Mouse (Mus musculus) embryonic facial prominence, embryonic 11.5 days (tissue): ENCODE results near the gene Gm20425. TPM values are rescaled to one million over a fixed set of nuclear protein-coding genes. Genes with fewer than 3 reads are reported as not detected.

Experiments used
- ATAC-seq: fragments of 200-750 bp; cut with Nextera tagmentation; replicated peaks from 2 replicates; pipeline ENCODE4 v1.8.0; 2017; ENCODE audit warnings: low read depth; ENCODE audit not compliant: insufficient number of reproducible peaks, low FRiP score, low TSS enrichment
- DNase-seq: peaks from one replicate; pipeline ENCODE4 v3.0.0-alpha.2; 2015; ENCODE audit warnings: low spot score
- H3K27ac ChIP-seq: fragments of 300-500 bp; sonication (generic); replicated peaks from 2 replicates; pipeline ENCODE4 v1.5.1; 2014; ENCODE audit warnings: mild to moderate bottlenecking, low read depth, low read length, control low read depth
- H3K27me3 ChIP-seq: fragments of 300-500 bp; sonication (generic); 2 replicates; pipeline ENCODE4 v1.6.1; 2014; ENCODE audit warnings: mild to moderate bottlenecking, low read length, moderate library complexity, mixed read lengths; ENCODE audit not compliant: control insufficient read depth, insufficient read depth
- H3K36me3 ChIP-seq: fragments of 300-500 bp; sonication (generic); replicated peaks from 2 replicates; pipeline ENCODE4 v1.6.1; 2014; ENCODE audit warnings: low read depth, mild to moderate bottlenecking, low read length, moderate library complexity, mixed read lengths; ENCODE audit not compliant: control insufficient read depth, insufficient read depth
- H3K4me1 ChIP-seq: fragments of 300-500 bp; sonication (generic); 2 replicates; pipeline ENCODE4 v1.6.1; 2014; ENCODE audit warnings: low read length, mixed read lengths; ENCODE audit not compliant: control insufficient read depth, insufficient read depth
- H3K4me2 ChIP-seq: fragments of 300-500 bp; sonication (generic); 2 replicates; pipeline ENCODE4 v1.6.1; 2014; ENCODE audit warnings: low read depth, mild to moderate bottlenecking, control low read depth, low read length, moderate library complexity
- H3K4me3 ChIP-seq: fragments of 300-500 bp; sonication (generic); 2 replicates; pipeline ENCODE4 v1.5.1; 2014; ENCODE audit warnings: low read depth, low read length, control low read depth
- H3K9ac ChIP-seq: fragments of 300-500 bp; sonication (generic); replicated peaks from 2 replicates; pipeline ENCODE4 v1.6.1; 2014; ENCODE audit warnings: mild to moderate bottlenecking, control low read depth, low read length
- H3K9me3 ChIP-seq: fragments of 300-500 bp; sonication (generic); replicated peaks from 2 replicates; pipeline ENCODE4 v1.6.1; 2016; ENCODE audit warnings: mild to moderate bottlenecking, low read length, inconsistent platforms, mixed read lengths; ENCODE audit not compliant: control insufficient read depth
- WGBS: fragments of 180-500 bp; shearing (Covaris S2); extraction: QIAGEN DNeasy Blood & Tissue Kit; methylation state at CpG from one replicate; pipeline ENCODE4 v1.1.7; 2014; 5-methylcytosine and 5-hydroxymethylcytosine counted together
- polyA plus RNA-seq: library from polyadenylated mRNA; unstranded; fragments of >200 nt; fragmentation: Nextera tagmentation; extraction: Ambion mirVana; gene quantifications from 2 replicates; pipeline ENCODE4 v1.2.1, GENCODE M21; 2014

The Gm20425 gene
- polyA plus RNA-seq, 1 experiment from 2014 or later = not detected

DNA sequence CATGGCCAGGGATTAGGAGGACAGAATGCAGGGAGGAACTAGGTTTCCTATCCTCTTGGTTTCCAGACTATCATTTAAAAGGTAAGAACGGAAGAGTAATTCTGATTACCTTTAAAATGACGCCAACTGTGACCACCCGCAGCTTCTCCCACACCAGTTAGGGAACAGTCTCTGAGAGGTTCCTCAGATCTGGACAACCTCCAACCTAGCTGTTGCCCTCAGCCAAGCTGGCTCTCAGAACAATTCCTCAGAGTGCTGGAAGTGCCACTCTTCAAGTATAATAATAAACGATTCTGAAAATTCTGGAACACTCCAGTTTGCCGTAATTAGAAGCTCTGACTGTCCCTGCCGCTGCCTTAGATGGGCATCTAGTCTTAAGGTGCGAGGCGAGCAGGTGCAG, 44.2 kb downstream of the Gm20425 start:
- no peaks in the 10 kb centered on the region for H3K4me1 ChIP-seq
- no peak overlapping the region for H3K4me2 ChIP-seq
- DNase-seq (no peak), ATAC-seq (no peak)
- peaks cover 6% of the 10 kb centered on the region; the same call in 1 of the 2 replicates for H3K36me3 ChIP-seq
- WGBS = 91% methylated on average over 8 of the region's 8 CpGs
- H3K9ac ChIP-seq = no peak overlapping the region
- H3K27ac ChIP-seq = no peak overlapping the region
- H3K4me3 ChIP-seq = no peak overlapping the region
- H3K9me3 ChIP-seq = no peaks in the 10 kb centered on the region
- no peaks in the 10 kb centered on the region for H3K27me3 ChIP-seq

DNA sequence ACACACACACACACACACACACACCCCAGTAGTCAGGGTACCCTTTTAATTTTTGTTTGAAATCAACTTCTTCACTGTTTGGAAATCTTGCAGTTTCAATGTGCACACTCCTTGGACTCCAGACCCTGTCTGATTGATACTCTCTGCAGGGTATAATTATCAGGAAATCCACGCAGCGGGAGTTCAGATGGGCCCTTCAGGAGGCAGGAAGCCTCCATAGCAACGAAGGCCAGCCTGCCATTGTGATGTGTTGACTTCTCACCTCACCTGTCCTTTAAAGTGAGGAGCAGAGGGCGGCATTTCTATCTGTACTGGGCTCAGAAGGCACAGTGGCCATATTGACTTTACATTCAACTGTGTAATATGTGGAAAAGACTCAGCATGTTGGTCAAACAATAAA, 45.3 kb downstream of the Gm20425 start:
- Histone ChIP-seq H3K4me3 (no peak overlapping the region), H3K4me1 (peaks cover 4% of the 10 kb centered on the region; the same call in 1 of the 2 replicates), H3K4me2 (no peak overlapping the region), H3K9ac (no peak overlapping the region), H3K9me3 (no peaks in the 10 kb centered on the region), H3K27ac (no peak overlapping the region), H3K36me3 (0 out of 2 replicates have a peak, but pooled peaks cover 4% of the 10 kb centered on the region), H3K27me3 (no peaks in the 10 kb centered on the region)
- DNase-seq (no peak), ATAC-seq (no peak)
- WGBS = 62% methylated on average over 4 of the region's 4 CpGs

DNA sequence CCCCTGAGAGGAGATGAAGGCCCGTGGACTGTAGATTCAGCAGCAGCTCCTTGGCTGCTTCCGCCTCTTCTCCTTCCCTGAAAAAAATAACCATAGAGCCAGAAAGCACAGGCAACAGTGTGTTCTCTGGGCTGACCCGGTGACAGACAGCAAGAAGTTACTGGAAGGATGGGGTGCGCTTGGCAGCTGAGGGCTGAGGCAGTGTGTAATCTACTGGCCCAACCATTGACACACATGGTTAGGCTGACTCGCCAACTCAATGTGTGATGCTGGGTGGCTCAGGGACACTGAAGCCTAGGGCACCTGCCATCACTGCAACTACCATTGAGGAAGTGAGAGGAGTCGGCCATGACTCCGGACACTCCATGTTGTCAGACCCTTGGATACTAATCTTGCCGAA, 48.2 kb downstream of the Gm20425 start:
- Histone ChIP-seq H3K4me1 (peaks cover 4% of the 10 kb centered on the region; the same call in 1 of the 2 replicates), H3K27ac (no peak overlapping the region), H3K4me2 (no peak overlapping the region), H3K9me3 (no peaks in the 10 kb centered on the region), H3K27me3 (no peaks in the 10 kb centered on the region), H3K4me3 (no peak overlapping the region), H3K36me3 (no peaks in the 10 kb centered on the region), H3K9ac (no peak overlapping the region)
- ATAC-seq = no peak
- 91% methylated on average over 8 of the region's 8 CpGs for WGBS
- no peak for DNase-seq

DNA sequence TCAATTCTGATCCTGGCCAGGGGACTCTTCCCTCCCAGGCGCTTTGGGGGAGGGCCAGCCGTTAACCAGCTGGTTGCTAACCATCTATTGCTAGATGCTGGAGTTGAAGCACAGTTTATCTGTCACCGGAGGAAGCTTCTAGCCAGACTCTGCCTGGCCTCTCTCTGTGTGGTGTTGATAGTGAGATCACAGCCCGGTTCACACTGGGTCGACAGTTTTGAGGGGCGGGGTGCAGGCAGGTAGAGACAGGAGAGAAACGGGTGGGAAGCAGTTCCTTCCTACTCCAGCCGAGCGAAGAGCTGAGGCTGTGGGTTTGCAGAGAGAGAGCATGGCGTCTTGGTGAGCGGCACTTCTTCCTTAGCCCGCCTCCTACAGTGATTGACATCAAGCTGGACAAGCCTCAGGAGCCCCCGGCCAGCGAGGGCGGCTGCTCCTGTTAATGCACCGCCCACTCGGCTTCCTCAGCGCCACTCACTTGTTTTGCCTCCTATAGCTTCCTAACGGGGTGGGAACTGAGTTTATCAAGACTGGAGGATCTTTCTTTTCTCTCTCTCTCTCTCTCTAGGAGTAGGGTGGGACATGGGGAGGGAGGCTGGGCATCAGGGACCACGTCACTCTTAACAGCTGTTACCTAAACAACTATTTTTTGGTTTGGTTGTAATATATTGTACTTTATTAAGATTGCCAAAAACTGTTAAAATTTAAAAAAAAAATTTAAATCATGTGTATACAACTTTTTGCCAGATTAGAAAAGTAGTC, 49.1 kb downstream of the Gm20425 start:
- Histone ChIP-seq H3K9ac (peak overlapping the region; percentile 63), H3K27me3 (no peaks in the 10 kb centered on the region), H3K9me3 (no peaks in the 10 kb centered on the region), H3K27ac (no peak overlapping the region), H3K4me3 (peak overlapping the region; percentile 23), H3K4me2 (peak overlapping the region; percentile 68), H3K36me3 (no peaks in the 10 kb centered on the region), H3K4me1 (peaks cover 4% of the 10 kb centered on the region; the same call in 1 of the 2 replicates)
- DNase-seq (peak; percentile 94), ATAC-seq (peak; percentile 93)
- WGBS = 4% methylated on average over 20 of the region's 20 CpGs

DNA sequence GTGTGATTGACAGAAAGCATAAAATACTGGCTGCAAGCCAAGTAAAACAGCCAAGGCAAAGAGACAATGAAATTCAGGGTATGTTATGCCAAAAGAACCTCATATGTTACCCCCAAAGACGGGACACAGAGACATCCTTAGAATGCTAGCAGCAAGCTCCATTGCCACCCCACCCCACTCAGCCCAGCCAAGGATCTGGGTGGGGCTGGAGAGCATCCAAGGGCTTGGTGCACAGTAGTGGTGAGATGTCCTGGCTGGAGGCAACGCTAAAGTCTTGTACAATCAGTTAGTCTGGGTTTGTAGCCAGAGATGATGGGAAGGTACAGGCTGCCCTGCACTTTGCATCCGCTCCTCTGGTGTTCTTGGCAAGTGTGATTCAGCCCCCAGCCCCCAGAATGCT, 49.8 kb downstream of the Gm20425 start:
- Histone ChIP-seq H3K9ac (peak overlapping the region; percentile 63), H3K4me3 (no peak overlapping the region)
- 72% methylated on average over 3 of the region's 3 CpGs for WGBS

DNA sequence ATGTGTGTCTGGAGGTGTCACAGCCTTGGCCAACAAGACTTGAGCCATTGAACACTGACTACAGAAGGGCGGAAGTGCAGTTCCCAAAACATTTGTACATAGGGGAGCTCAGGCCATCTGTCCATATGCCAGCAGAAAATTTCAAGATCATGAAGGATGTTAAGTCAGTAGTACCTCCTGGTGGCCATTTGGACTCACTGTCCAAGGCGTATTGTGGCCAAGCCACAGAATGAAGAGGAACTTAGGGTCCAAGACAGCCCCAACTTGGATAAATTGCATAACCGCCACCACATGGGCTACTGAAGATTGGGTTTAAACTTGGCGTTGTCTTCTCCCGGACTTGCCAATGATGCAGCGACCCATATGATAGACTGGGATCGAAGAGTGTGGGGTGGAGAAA, 54.4 kb downstream of the Gm20425 start:
- Histone ChIP-seq H3K9ac (no peak overlapping the region), H3K4me3 (no peak overlapping the region), H3K4me2 (no peak overlapping the region), H3K27ac (no peak overlapping the region), H3K4me1 (peaks cover 4% of the 10 kb centered on the region; the same call in 1 of the 2 replicates), H3K9me3 (no peaks in the 10 kb centered on the region), H3K36me3 (no peaks in the 10 kb centered on the region), H3K27me3 (no peaks in the 10 kb centered on the region)
- DNase-seq (no peak), ATAC-seq (no peak)
- WGBS = 93% methylated on average over 7 of the region's 7 CpGs

More for the DNA sequence above, 49.8 kb downstream of the Gm20425 start:
- Histone ChIP-seq H3K27ac (no peak overlapping the region), H3K27me3 (no peaks in the 10 kb centered on the region), H3K36me3 (no peaks in the 10 kb centered on the region), H3K9me3 (no peaks in the 10 kb centered on the region), H3K4me1 (peaks cover 4% of the 10 kb centered on the region; the same call in 1 of the 2 replicates), H3K4me2 (peak overlapping the region; percentile 68)
- ATAC-seq (peak; percentile 10; the same call in 1 of the 2 replicates), DNase-seq (no peak)

DNA sequence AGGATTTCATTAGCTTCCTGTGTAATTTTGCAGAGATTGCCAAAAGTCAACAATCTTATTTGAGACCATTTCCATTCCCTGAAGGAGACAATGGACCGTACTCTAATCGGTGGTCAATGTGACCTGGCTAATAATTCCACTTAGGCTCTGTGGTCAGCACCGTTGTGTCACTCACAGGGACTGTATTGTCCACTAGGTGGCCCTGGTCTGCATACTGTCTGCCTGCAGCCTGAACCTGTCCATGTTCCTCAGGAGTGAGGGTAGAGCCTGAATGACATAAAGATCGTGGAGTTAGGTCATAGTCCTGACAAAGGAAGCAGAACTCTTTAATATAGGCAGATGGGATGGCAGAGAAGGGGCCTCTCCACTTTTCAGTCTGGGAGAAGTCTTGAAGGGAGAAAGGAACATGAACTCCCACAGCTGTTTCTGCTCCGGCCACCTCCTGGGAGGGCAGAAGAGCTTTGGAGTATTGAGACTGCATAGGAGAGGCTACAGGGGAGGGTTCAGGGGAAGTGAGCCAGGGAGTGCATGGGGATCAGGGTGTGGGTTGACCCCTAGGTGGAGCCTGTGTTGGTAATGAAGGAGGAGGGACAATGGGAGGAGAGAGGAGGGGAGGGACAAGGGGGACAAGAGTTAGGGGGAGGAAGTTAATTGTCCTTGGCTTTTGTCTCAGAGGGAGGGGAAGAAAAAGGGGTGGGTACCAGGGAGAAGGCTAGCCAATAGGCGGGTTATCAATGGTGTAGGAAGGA, 55.2 kb downstream of the Gm20425 start:
- no peak overlapping the region for H3K4me3 ChIP-seq
- no peaks in the 10 kb centered on the region for H3K4me1 ChIP-seq
- H3K9me3 ChIP-seq = no peaks in the 10 kb centered on the region
- H3K27me3 ChIP-seq = no peaks in the 10 kb centered on the region
- 64% methylated on average over 6 of the region's 6 CpGs for WGBS
- H3K9ac ChIP-seq = no peak overlapping the region
- ATAC-seq (no peak), DNase-seq (peak; percentile 22)
- H3K27ac ChIP-seq = no peak overlapping the region
- no peaks in the 10 kb centered on the region for H3K36me3 ChIP-seq
- H3K4me2 ChIP-seq = no peak overlapping the region

DNA sequence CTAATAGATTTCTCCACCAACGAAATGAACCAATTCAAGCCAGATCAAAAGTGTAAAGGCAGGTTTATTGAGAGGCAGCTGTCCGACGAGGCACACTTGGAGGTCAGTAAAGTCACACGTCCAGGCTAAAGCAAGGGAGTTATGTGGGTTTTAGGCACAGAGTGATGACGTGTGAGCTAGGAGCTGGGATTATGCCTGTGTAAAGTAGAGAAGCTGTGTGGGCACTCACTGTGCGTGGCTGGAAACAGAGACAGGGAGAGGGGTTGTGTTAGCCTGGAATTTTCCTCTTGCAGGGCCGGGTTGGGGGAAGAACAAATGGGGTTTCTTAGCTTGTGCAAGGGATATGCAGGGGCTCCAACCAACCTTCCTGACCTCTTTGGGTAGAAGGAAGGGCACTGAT, 61.3 kb downstream of the Gm20425 start:
- no peak for ATAC-seq
- H3K36me3 ChIP-seq = no peaks in the 10 kb centered on the region
- H3K9ac ChIP-seq = no peak overlapping the region
- whole genome bisulfite sequencing = 70% methylated on average over 7 of the region's 7 CpGs
- H3K27me3 ChIP-seq = no peaks in the 10 kb centered on the region
- no peak overlapping the region for H3K4me3 ChIP-seq
- H3K4me1 ChIP-seq = no peaks in the 10 kb centered on the region
- H3K9me3 ChIP-seq = no peaks in the 10 kb centered on the region
- no peak for DNase-seq
- H3K4me2 ChIP-seq = no peak overlapping the region
- no peak overlapping the region for H3K27ac ChIP-seq
